Mouse (Mus musculus) bone marrow macrophage, adult 2 months (primary cell): ENCODE results near the gene Nmi.

Source experiments
- CTCF ChIP-seq: IDR thresholded peaks from 2 replicates; pipeline ENCODE4 v1.5.1; 2012; ENCODE audit warnings: low read depth, mild to moderate bottlenecking, low read length, moderate library complexity
- POLR2A ChIP-seq: IDR thresholded peaks from 2 replicates; pipeline ENCODE4 v1.6.1; 2012; ENCODE audit warnings: mild to moderate bottlenecking, low read depth, low read length, borderline replicate concordance

DNA sequence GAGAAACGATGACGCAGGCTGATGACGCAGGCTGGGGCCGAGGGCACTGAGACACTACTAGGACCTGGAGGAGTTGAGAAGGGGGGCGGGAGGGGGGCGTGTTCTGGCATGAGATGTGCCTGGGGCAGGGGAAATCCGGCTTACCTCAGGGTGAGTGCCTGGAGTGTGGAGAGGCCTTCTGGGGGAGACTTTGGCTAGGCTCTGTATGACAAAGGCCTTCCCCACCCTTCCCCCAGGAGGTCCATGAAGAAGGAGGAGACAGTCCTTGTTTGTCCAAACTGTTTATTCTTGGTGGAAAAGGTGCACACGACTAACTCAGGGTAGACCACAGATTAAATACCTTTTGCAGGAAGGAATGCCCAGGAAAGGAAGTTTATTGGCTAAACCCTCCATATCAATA lies 28.2 kb upstream of the Nmi start:
- TF ChIP-seq POLR2A (no peak), CTCF (no peak)
